8 mouse cellular contexts compared by ENCODE assay signal in genomic region chr5:104460456-104460838, GRCm38 (mm10). TPM values are rescaled to one million over a fixed set of nuclear protein-coding genes. Genes with fewer than 3 reads are reported as not detected.
A peak's percentile ranks its signal among the peaks of the same experiment; 100 is the strongest.
DNase-seq lines count a peak whose midpoint lies in the region; ATAC-seq and TF ChIP-seq lines count a peak whose summit lies in the region.

No protein-coding gene starts in this region.

- no peak for ATAC-seq in heart, embryonic 16.5 days (replicated peaks; ENCODE audit: extremely low read depth, insufficient read depth, low FRiP score)
- no peak for ATAC-seq in liver, embryonic 16.5 days (ENCODE audit: low read depth)

- no peaks in the 10 kb centered on the region for H3K27me3 ChIP-seq in E14TG2a.4 (ENCODE audit: insufficient read depth, low read length)
- H3K27me3 ChIP-seq in heart, embryonic 16.5 days (ENCODE audit: control insufficient read depth, insufficient read depth, low read length): no peaks in the 10 kb centered on the region
- peaks cover 16% of the 10 kb centered on the region for H3K27me3 ChIP-seq in liver, embryonic 16.5 days (ENCODE audit: control insufficient read depth, insufficient read depth, low read depth, low read length)

- peak overlapping the region; percentile 96 for H3K9ac ChIP-seq in heart, embryonic 16.5 days (ENCODE audit: low read length)
- H3K9ac ChIP-seq in liver, embryonic 16.5 days (ENCODE audit: low read depth, low read length): no peak overlapping the region

- peaks cover 31% of the 10 kb centered on the region for H3K9me3 ChIP-seq in E14TG2a.4 (ENCODE audit: low read length)
- H3K9me3 ChIP-seq in heart, embryonic 16.5 days (replicated peaks; ENCODE audit: control insufficient read depth, low read length): no peaks in the 10 kb centered on the region
- H3K9me3 ChIP-seq in liver, embryonic 16.5 days (replicated peaks; ENCODE audit: control insufficient read depth, low read length): no peaks in the 10 kb centered on the region

- peaks cover 54% of the 10 kb centered on the region for H3K4me1 ChIP-seq in E14TG2a.4 (replicated peaks; ENCODE audit: low read depth, low read length)
- H3K4me1 ChIP-seq in heart, embryonic 16.5 days (ENCODE audit: control insufficient read depth, insufficient read depth, low read length): peaks cover 8% of the 10 kb centered on the region; the same call in 1 of the 2 replicates
- no peaks in the 10 kb centered on the region for H3K4me1 ChIP-seq in liver, embryonic 16.5 days (ENCODE audit: control insufficient read depth, low read depth, low read length)

- peak overlapping the region; percentile 91 for H3K27ac ChIP-seq in gastrocnemius, adult 2 months
- peak overlapping the region; percentile 93; the same call in 1 of the 2 replicates for H3K27ac ChIP-seq in heart, embryonic 16.5 days (ENCODE audit: low read length)
- no peak overlapping the region for H3K27ac ChIP-seq in liver, embryonic 16.5 days (ENCODE audit: low read length)

- H3K36me3 ChIP-seq in E14TG2a.4 (ENCODE audit: insufficient read depth, low read length): peaks cover 44% of the 10 kb centered on the region
- peaks cover 2% of the 10 kb centered on the region; the same call in 1 of the 2 replicates for H3K36me3 ChIP-seq in heart, embryonic 16.5 days (ENCODE audit: control insufficient read depth, insufficient read depth)
- no peaks in the 10 kb centered on the region for H3K36me3 ChIP-seq in liver, embryonic 16.5 days (ENCODE audit: control insufficient read depth, insufficient read depth)

- peak overlapping the region; percentile 89 for H3K4me3 ChIP-seq in gastrocnemius, adult 2 months
- H3K4me3 ChIP-seq in E14TG2a.4 (replicated peaks; ENCODE audit: low read length): peak overlapping the region; percentile 87
- H3K4me3 ChIP-seq in heart, embryonic 16.5 days (ENCODE audit: low read length): peak overlapping the region; percentile 87
- H3K4me3 ChIP-seq in liver, embryonic 16.5 days (ENCODE audit: low read depth, low read length): peak overlapping the region; percentile 65

- intact Hi-C loops in gastrocnemius, adult 2 months (cut with DNase I): no loop called here

- no peak for TF ChIP-seq CTCF in gastrocnemius, adult 2 months (IDR thresholded peaks at IDR 0.05)
- TF ChIP-seq CTCF in E14TG2a.4 (conservative IDR thresholded peaks at IDR 0.05; ENCODE audit: low read length): no peak

- WGBS in heart, embryonic 16.5 days: 35% methylated on average over 3 of the region's 3 CpGs
- 30% methylated on average over 3 of the region's 3 CpGs for WGBS in liver, embryonic 16.5 days (ENCODE audit: insufficient replicate concordance)

- DNase-seq in gastrocnemius, adult 2 months: no peak
- DNase-seq in gastrocnemius, adult 8-10 months (ENCODE audit: low spot score in 2 of 2): no peak
- no peak for DNase-seq in cerebellum, postnatal 10 days
- DNase-seq in ovary, postnatal 36 days (ENCODE audit: low spot score): no peak
- DNase-seq in urinary bladder, postnatal 36 days (ENCODE audit: low spot score in 2 of 2): no peak

- peak overlapping the region; percentile 76 for H3K4me2 ChIP-seq in heart, embryonic 16.5 days (ENCODE audit: low read depth, low read length)
- peak overlapping the region; percentile 60 for H3K4me2 ChIP-seq in liver, embryonic 16.5 days (ENCODE audit: low read depth, low read length)

RNA-seq across cellular contexts. Expression of gene Pkd2, which starts 1.2 kb away (rescaled TPM):
- 10 to 100 TPM in 1 of 2 experiments, 1 to 10 TPM in 1; 9.9 to 15.7 TPM for total RNA-seq in gastrocnemius, adult 2 months (2021)
- 1 to 10 TPM; 6.1 to 9.3 (median 7.6) TPM for total RNA-seq in gastrocnemius, adult 8-10 months (2022)
- 7.1 and 8.5 TPM in 2 replicates for polyA plus RNA-seq in heart, embryonic 16.5 days (2015; fragmentation: Nextera tagmentation; extraction: Ambion mirVana)
- 0.83 and 0.99 TPM in 2 replicates for polyA plus RNA-seq in liver, embryonic 16.5 days (2015; fragmentation: Nextera tagmentation; extraction: Ambion mirVana)

RNA-seq across cellular contexts. Expression of gene Spp1, which starts 25.5 kb away (rescaled TPM):
- total RNA-seq in gastrocnemius, adult 2 months (2021): 1 to 10 TPM; 2.1 TPM
- 1 to 10 TPM in 3 of 4 experiments, under 1 TPM in 1; 0.75 to 4.6 (median 2.4) TPM for total RNA-seq in gastrocnemius, adult 8-10 months (2022)
- 23.0 and 32.3 TPM in 2 replicates for polyA plus RNA-seq in heart, embryonic 16.5 days (2015; fragmentation: Nextera tagmentation; extraction: Ambion mirVana)
- polyA plus RNA-seq in liver, embryonic 16.5 days (2015; fragmentation: Nextera tagmentation; extraction: Ambion mirVana): 19.9 and 24.9 TPM in 2 replicates

RNA-seq across cellular contexts. Expression of gene BC005561, which starts 47.7 kb away (rescaled TPM):
- 1 to 10 TPM; 4.9 to 5.0 TPM for total RNA-seq in gastrocnemius, adult 2 months (2021)
- total RNA-seq in gastrocnemius, adult 8-10 months (2022): 1 to 10 TPM; 2.7 to 3.5 (median 3.3) TPM
- polyA plus RNA-seq in heart, embryonic 16.5 days (2015; fragmentation: Nextera tagmentation; extraction: Ambion mirVana): 7.4 TPM in 2 replicates
- 2.3 and 2.6 TPM in 2 replicates for polyA plus RNA-seq in liver, embryonic 16.5 days (2015; fragmentation: Nextera tagmentation; extraction: Ambion mirVana)
